Mouse (Mus musculus) CH12.LX (cell line): ENCODE measurements around the gene Atn1.

ENCODE experiments used
- BHLHE40 ChIP-seq: IDR thresholded peaks from 2 replicates; pipeline ENCODE4 v1.6.1; 2011; ENCODE audit warnings: mild to moderate bottlenecking, low read depth, low read length, improper control_type of control experiment
- CTCF ChIP-seq, 2 experiments: IDR thresholded peaks in 1 of 2; conservative IDR thresholded peaks in 1 of 2; 2 replicates each; pipeline ENCODE4 v1.5.1; 2011 to 2012; ENCODE audit warnings: low read depth in 2 of 2, low read length in 2 of 2, improper control_type of control experiment in 1 of 2, inconsistent platforms in 1 of 2, mild to moderate bottlenecking in 1 of 2, moderate library complexity in 1 of 2
- EP300 ChIP-seq: IDR thresholded peaks from 2 replicates; pipeline ENCODE4 v1.6.1; 2011; ENCODE audit warnings: low read length, improper control_type of control experiment
- NELFE ChIP-seq: IDR thresholded peaks from 2 replicates; pipeline ENCODE4 v1.6.1; 2011; ENCODE audit warnings: low read depth, low read length, improper control_type of control experiment
- POLR2A ChIP-seq: IDR thresholded peaks from 2 replicates; pipeline ENCODE4 v1.6.1; 2011; ENCODE audit warnings: low read depth, mild to moderate bottlenecking, improper control_type of control experiment, low read length
- RCOR1 ChIP-seq: conservative IDR thresholded peaks from 2 replicates; pipeline ENCODE4 v1.6.1; 2012; ENCODE audit warnings: low read depth, mild to moderate bottlenecking, inconsistent platforms, low read length, improper control_type of control experiment
- TBP ChIP-seq: conservative IDR thresholded peaks from 2 replicates; pipeline ENCODE4 v1.6.1; 2011; ENCODE audit warnings: low read depth, low read length, improper control_type of control experiment
- ZNF384 ChIP-seq: IDR thresholded peaks from 2 replicates; pipeline ENCODE4 v1.6.1; 2012; ENCODE audit warnings: low read depth, low read length, improper control_type of control experiment, inconsistent platforms

GRCm38 (mm10) chr6:124737040-124737439 lies 19.3 kb downstream of the Atn1 start:
- TF ChIP-seq NELFE (no peak), CTCF (conservative IDR thresholded peaks at IDR 0.05 in 1 of 2, IDR thresholded peaks at IDR 0.05 in 1 of 2; ENCODE audit: low read depth in 2 of 2, low read length in 2 of 2) (no peak), EP300 (no peak), ZNF384 (no peak), RCOR1 (no peak), POLR2A (no peak), BHLHE40 (0 out of 2 replicates have a peak, but pooled peaks have one; percentile 40), TBP (no peak)
